Mouse (Mus musculus): ENCODE measurements around the gene Gm9573. TPM values are rescaled to one million over a fixed set of nuclear protein-coding genes. Genes with fewer than 3 reads are reported as not detected.

Gene Gm9573
- polyA plus RNA-seq, 1 experiment from 2014 or later = not detected

GRCm38 (mm10) chr17:35653086-35653485 is 26.6 kb upstream of the Gm9573 start:
- Histone ChIP-seq H3K4me2 (ENCODE audit: low read depth, severe bottlenecking) (no peak overlapping the region), H3K4me3 (ENCODE audit: low read depth, low read length) (no peak overlapping the region), H3K9me3 (ENCODE audit: control insufficient read depth, low read length) (no peaks in the 10 kb centered on the region), H3K36me3 (ENCODE audit: control insufficient read depth, insufficient read depth, low read length) (peaks cover 14% of the 10 kb centered on the region), H3K4me1 (ENCODE audit: control insufficient read depth, insufficient read depth, low read length) (no peaks in the 10 kb centered on the region), H3K27me3 (ENCODE audit: control insufficient read depth, insufficient read depth, low read length) (no peaks in the 10 kb centered on the region), H3K27ac (replicated peaks; ENCODE audit: low read depth, low read length) (no peak overlapping the region), H3K9ac (ENCODE audit: low read length) (no peak overlapping the region)
- WGBS = 88% methylated on average over 2 of the region's 2 CpGs
- ATAC-seq (ENCODE audit: insufficient number of reproducible peaks, low FRiP score, low TSS enrichment, low read depth) (no peak), DNase-seq (ENCODE audit: low spot score) (no peak)

- ATAC-seq (ENCODE audit: insufficient number of reproducible peaks, low FRiP score, low TSS enrichment, low read depth) (no peak), DNase-seq (ENCODE audit: low spot score) (no peak)
- H3K9me3 ChIP-seq (ENCODE audit: control insufficient read depth, low read length) = no peaks in the 10 kb centered on the region
- no peak overlapping the region for H3K4me3 ChIP-seq (ENCODE audit: low read depth, low read length)
- WGBS = 64% methylated on average over 2 of the region's 2 CpGs
- H3K27me3 ChIP-seq (ENCODE audit: control insufficient read depth, insufficient read depth, low read length) = no peaks in the 10 kb centered on the region
- no peaks in the 10 kb centered on the region for H3K4me1 ChIP-seq (ENCODE audit: control insufficient read depth, insufficient read depth, low read length)
- H3K27ac ChIP-seq (replicated peaks; ENCODE audit: low read depth, low read length) = no peak overlapping the region
- no peak overlapping the region for H3K4me2 ChIP-seq (ENCODE audit: low read depth, severe bottlenecking)
- no peaks in the 10 kb centered on the region for H3K36me3 ChIP-seq (ENCODE audit: control insufficient read depth, insufficient read depth, low read length)
- no peak overlapping the region for H3K9ac ChIP-seq (ENCODE audit: low read length)
These were observed 23.0 kb upstream of the Gm9573 start for GRCm38 (mm10) chr17:35649429-35649828.

- H3K4me3 ChIP-seq (ENCODE audit: low read depth, low read length) = no peak within 1 kb of the TSS
- no peak within 1 kb of the TSS for H3K27ac ChIP-seq (replicated peaks; ENCODE audit: low read depth, low read length)
- no peak for DNase-seq (ENCODE audit: low spot score)
- no peak within 1 kb of the TSS for H3K9ac ChIP-seq (ENCODE audit: low read length)
- H3K9me3 ChIP-seq (ENCODE audit: control insufficient read depth, low read length) = no peaks in the 10 kb centered on the region
- ATAC-seq (ENCODE audit: insufficient number of reproducible peaks, low FRiP score, low TSS enrichment, low read depth) = no peak
- no peak within 1 kb of the TSS for H3K4me2 ChIP-seq (ENCODE audit: low read depth, severe bottlenecking)
- H3K4me1 ChIP-seq (ENCODE audit: control insufficient read depth, insufficient read depth, low read length) = no peaks in the 10 kb centered on the region
- H3K36me3 ChIP-seq (ENCODE audit: control insufficient read depth, insufficient read depth, low read length) = no peaks in the 10 kb centered on the region
- no peaks in the 10 kb centered on the region for H3K27me3 ChIP-seq (ENCODE audit: control insufficient read depth, insufficient read depth, low read length)
- WGBS = 73% methylated on average over 13 of the region's 13 CpGs
These were observed 17.3 kb upstream of the Gm9573 start, which contains the start of gene Mucl3 for GRCm38 (mm10) chr17:35643609-35644236. Gene Mucl3 (minus strand): TSS chr17:35643695.

- H3K27ac ChIP-seq (replicated peaks; ENCODE audit: low read depth, low read length) = no peak overlapping the region
These were observed 12.9 kb upstream of the Gm9573 start for GRCm38 (mm10) chr17:35639352-35639751.

GRCm38 (mm10) chr17:35638475-35639190 is 12.2 kb upstream of the Gm9573 start:
- Histone ChIP-seq H3K4me1 (ENCODE audit: control insufficient read depth, insufficient read depth, low read length) (no peaks in the 10 kb centered on the region), H3K4me2 (ENCODE audit: low read depth, severe bottlenecking) (no peak overlapping the region), H3K27me3 (ENCODE audit: control insufficient read depth, insufficient read depth, low read length) (peaks cover 4% of the 10 kb centered on the region; the same call in 1 of the 2 replicates), H3K36me3 (ENCODE audit: control insufficient read depth, insufficient read depth, low read length) (no peaks in the 10 kb centered on the region), H3K9ac (ENCODE audit: low read length) (no peak overlapping the region), H3K27ac (replicated peaks; ENCODE audit: low read depth, low read length) (no peak overlapping the region), H3K4me3 (ENCODE audit: low read depth, low read length) (no peak overlapping the region), H3K9me3 (ENCODE audit: control insufficient read depth, low read length) (no peaks in the 10 kb centered on the region)
- ATAC-seq (ENCODE audit: insufficient number of reproducible peaks, low FRiP score, low TSS enrichment, low read depth) = peak; percentile 81; the same call in 1 of the 2 replicates
- 25% methylated on average over 14 of the region's 14 CpGs for WGBS
- DNase-seq (ENCODE audit: low spot score) = peak; percentile 62

More at GRCm38 (mm10) chr17:35639352-35639751, 12.9 kb upstream of the Gm9573 start:
- no peaks in the 10 kb centered on the region for H3K9me3 ChIP-seq (ENCODE audit: control insufficient read depth, low read length)
- H3K4me2 ChIP-seq (ENCODE audit: low read depth, severe bottlenecking) = no peak overlapping the region
- ATAC-seq (ENCODE audit: insufficient number of reproducible peaks, low FRiP score, low TSS enrichment, low read depth) (no peak), DNase-seq (ENCODE audit: low spot score) (no peak)
- H3K36me3 ChIP-seq (ENCODE audit: control insufficient read depth, insufficient read depth, low read length) = no peaks in the 10 kb centered on the region
- no peak overlapping the region for H3K4me3 ChIP-seq (ENCODE audit: low read depth, low read length)
- H3K4me1 ChIP-seq (ENCODE audit: control insufficient read depth, insufficient read depth, low read length) = no peaks in the 10 kb centered on the region
- peaks cover 4% of the 10 kb centered on the region; the same call in 1 of the 2 replicates for H3K27me3 ChIP-seq (ENCODE audit: control insufficient read depth, insufficient read depth, low read length)
- WGBS = 72% methylated on average over 6 of the region's 6 CpGs
- H3K9ac ChIP-seq (ENCODE audit: low read length) = no peak overlapping the region

- no peak overlapping the region for H3K27ac ChIP-seq (replicated peaks; ENCODE audit: low read depth, low read length)
- DNase-seq (ENCODE audit: low spot score) = peak; percentile 28
- H3K9me3 ChIP-seq (ENCODE audit: control insufficient read depth, low read length) = no peaks in the 10 kb centered on the region
- H3K4me2 ChIP-seq (ENCODE audit: low read depth, severe bottlenecking) = no peak overlapping the region
- no peaks in the 10 kb centered on the region for H3K36me3 ChIP-seq (ENCODE audit: control insufficient read depth, insufficient read depth, low read length)
- H3K4me1 ChIP-seq (ENCODE audit: control insufficient read depth, insufficient read depth, low read length) = no peaks in the 10 kb centered on the region
- ATAC-seq (ENCODE audit: insufficient number of reproducible peaks, low FRiP score, low TSS enrichment, low read depth) = no peak
- WGBS = 41% methylated on average over 5 of the region's 5 CpGs
- H3K27me3 ChIP-seq (ENCODE audit: control insufficient read depth, insufficient read depth, low read length) = peaks cover 4% of the 10 kb centered on the region; the same call in 1 of the 2 replicates
- no peak overlapping the region for H3K9ac ChIP-seq (ENCODE audit: low read length)
- H3K4me3 ChIP-seq (ENCODE audit: low read depth, low read length) = no peak overlapping the region
These were observed 9.9 kb upstream of the Gm9573 start for GRCm38 (mm10) chr17:35636363-35636762.

- no peaks in the 10 kb centered on the region for H3K4me1 ChIP-seq (ENCODE audit: control insufficient read depth, insufficient read depth, low read length)
- 3% methylated on average over 15 of the region's 15 CpGs for WGBS
- peak overlapping the region; percentile 16 for H3K4me3 ChIP-seq (ENCODE audit: low read depth, low read length)
- no peaks in the 10 kb centered on the region for H3K9me3 ChIP-seq (ENCODE audit: control insufficient read depth, low read length)
- DNase-seq (ENCODE audit: low spot score) (peak; percentile 81), ATAC-seq (ENCODE audit: insufficient number of reproducible peaks, low FRiP score, low TSS enrichment, low read depth) (no peak)
- peaks cover 4% of the 10 kb centered on the region; the same call in 1 of the 2 replicates for H3K27me3 ChIP-seq (ENCODE audit: control insufficient read depth, insufficient read depth, low read length)
- H3K27ac ChIP-seq (replicated peaks; ENCODE audit: low read depth, low read length) = no peak overlapping the region
- no peaks in the 10 kb centered on the region for H3K36me3 ChIP-seq (ENCODE audit: control insufficient read depth, insufficient read depth, low read length)
- H3K9ac ChIP-seq (ENCODE audit: low read length) = no peak overlapping the region
- peak overlapping the region; percentile 57 for H3K4me2 ChIP-seq (ENCODE audit: low read depth, severe bottlenecking)
These were observed 9.3 kb upstream of the Gm9573 start for GRCm38 (mm10) chr17:35635699-35636111.

- Histone ChIP-seq H3K4me1 (ENCODE audit: control insufficient read depth, insufficient read depth, low read length) (no peaks in the 10 kb centered on the region), H3K4me3 (ENCODE audit: low read depth, low read length) (no peak overlapping the region), H3K9me3 (ENCODE audit: control insufficient read depth, low read length) (no peaks in the 10 kb centered on the region), H3K36me3 (ENCODE audit: control insufficient read depth, insufficient read depth, low read length) (no peaks in the 10 kb centered on the region), H3K4me2 (ENCODE audit: low read depth, severe bottlenecking) (no peak overlapping the region), H3K27ac (replicated peaks; ENCODE audit: low read depth, low read length) (no peak overlapping the region), H3K27me3 (ENCODE audit: control insufficient read depth, insufficient read depth, low read length) (peaks cover 4% of the 10 kb centered on the region; the same call in 1 of the 2 replicates), H3K9ac (ENCODE audit: low read length) (no peak overlapping the region)
- ATAC-seq (ENCODE audit: insufficient number of reproducible peaks, low FRiP score, low TSS enrichment, low read depth) = no peak
- 75% methylated on average over 3 of the region's 3 CpGs for WGBS
- no peak for DNase-seq (ENCODE audit: low spot score)
These were observed 8.8 kb upstream of the Gm9573 start for GRCm38 (mm10) chr17:35635202-35635601.

Measured in limb, embryonic 11.5 days (tissue).